Mouse (Mus musculus) brown adipose tissue, adult 24 weeks (tissue): ENCODE results near the gene Cdc34. TPM values are rescaled to one million over a fixed set of nuclear protein-coding genes. Genes with fewer than 3 reads are reported as not detected.

Experiments used
- H3K27ac ChIP-seq: fragments of 200-500 bp; replicated peaks from 2 replicates; pipeline ENCODE4 v1.5.1; 2012; ENCODE audit warnings: low read depth, mild to moderate bottlenecking, low read length
- H3K4me1 ChIP-seq: fragments of 200-500 bp; 2 replicates; pipeline ENCODE4 v1.6.1; 2012; ENCODE audit warnings: low read length, mixed read lengths; ENCODE audit not compliant: control insufficient read depth, insufficient read depth, insufficient read length
- H3K4me3 ChIP-seq: fragments of 200-500 bp; 2 replicates; pipeline ENCODE4 v1.5.1; 2012; ENCODE audit warnings: low read depth, mild to moderate bottlenecking, low read length, moderate library complexity; ENCODE audit not compliant: insufficient read depth
- polyA plus RNA-seq: library from polyadenylated mRNA; stranded (reverse); fragments of >200 nt; gene quantifications from 2 replicates; pipeline ENCODE4 v1.2.4, GENCODE M21; 2012; ENCODE audit not compliant: missing spikeins, insufficient read depth, insufficient read length

Gene Cdc34
- polyA plus RNA-seq = 181 and 274 TPM in 2 replicates

- Histone ChIP-seq H3K27ac (peak within 1 kb of the TSS; percentile 97), H3K4me1 (peaks cover 11% of the 10 kb centered on the region; the same call in 1 of the 2 replicates), H3K4me3 (peak within 1 kb of the TSS; percentile 94)
These were observed at the start of gene Cdc34 for GRCm38 (mm10) chr10:79681591-79682245. Gene Cdc34, plus strand, starts transcription at chr10:79682195.

GRCm38 (mm10) chr10:79633006-79633777 is 48.8 kb upstream of the Cdc34 start:
- Histone ChIP-seq H3K27ac (peak overlapping the region; percentile 58), H3K4me3 (no peak overlapping the region), H3K4me1 (no peaks in the 10 kb centered on the region)

GRCm38 (mm10) chr10:79636287-79636686 is 45.7 kb upstream of the Cdc34 start:
- no peak overlapping the region for H3K27ac ChIP-seq
- H3K4me1 ChIP-seq = no peaks in the 10 kb centered on the region
- H3K4me3 ChIP-seq = no peak overlapping the region

GRCm38 (mm10) chr10:79637128-79638110 is 44.6 kb upstream of the Cdc34 start, which contains the start of gene Shc2:
Gene Shc2, minus strand, starts transcription at chr10:79637918.
- peak within 1 kb of the TSS; percentile 60 for H3K4me3 ChIP-seq

GRCm38 (mm10) chr10:79638486-79639204 is 43.4 kb upstream of the Cdc34 start:
- Histone ChIP-seq H3K4me3 (0 out of 2 replicates have a peak overlapping the region, but pooled peaks have one; percentile 60), H3K4me1 (no peaks in the 10 kb centered on the region), H3K27ac (no peak overlapping the region)

More at GRCm38 (mm10) chr10:79637128-79638110, 44.6 kb upstream of the Cdc34 start, which contains the start of gene Shc2:
- Histone ChIP-seq H3K27ac (no peak within 1 kb of the TSS), H3K4me1 (no peaks in the 10 kb centered on the region)

GRCm38 (mm10) chr10:79645711-79646110 is 36.3 kb upstream of the Cdc34 start, which contains the start of gene Odf3l2:
Gene Odf3l2, minus strand, starts transcription at chr10:79645738.
- no peaks in the 10 kb centered on the region for H3K4me1 ChIP-seq
- no peak within 1 kb of the TSS for H3K27ac ChIP-seq
- H3K4me3 ChIP-seq = no peak within 1 kb of the TSS

GRCm38 (mm10) chr10:79649070-79649751 is 32.8 kb upstream of the Cdc34 start:
- no peak overlapping the region for H3K27ac ChIP-seq
- H3K4me1 ChIP-seq = no peaks in the 10 kb centered on the region
- no peak overlapping the region for H3K4me3 ChIP-seq

- Histone ChIP-seq H3K4me3 (no peak overlapping the region), H3K27ac (no peak overlapping the region), H3K4me1 (no peaks in the 10 kb centered on the region)
These were observed 29.2 kb upstream of the Cdc34 start for GRCm38 (mm10) chr10:79652789-79653188.

- Histone ChIP-seq H3K27ac (no peak overlapping the region), H3K4me1 (no peaks in the 10 kb centered on the region), H3K4me3 (no peak overlapping the region)
These were observed 27.0 kb upstream of the Cdc34 start for GRCm38 (mm10) chr10:79654946-79655395.

- Histone ChIP-seq H3K27ac (no peak overlapping the region), H3K4me3 (no peak overlapping the region), H3K4me1 (no peaks in the 10 kb centered on the region)
These were observed 23.2 kb upstream of the Cdc34 start for GRCm38 (mm10) chr10:79658829-79659228.

- Histone ChIP-seq H3K4me1 (no peaks in the 10 kb centered on the region), H3K4me3 (no peak overlapping the region)
These were observed 21.7 kb upstream of the Cdc34 start for GRCm38 (mm10) chr10:79660298-79660697.

GRCm38 (mm10) chr10:79661861-79662260 is 20.1 kb upstream of the Cdc34 start:
- Histone ChIP-seq H3K27ac (no peak overlapping the region), H3K4me3 (no peak overlapping the region), H3K4me1 (no peaks in the 10 kb centered on the region)

More at GRCm38 (mm10) chr10:79660298-79660697, 21.7 kb upstream of the Cdc34 start:
- H3K27ac ChIP-seq = no peak overlapping the region

- H3K4me3 ChIP-seq = no peak within 1 kb of the TSS
- H3K4me1 ChIP-seq = no peaks in the 10 kb centered on the region
- no peak within 1 kb of the TSS for H3K27ac ChIP-seq
These were observed 17.8 kb upstream of the Cdc34 start, which contains the start of gene Madcam1 for GRCm38 (mm10) chr10:79664131-79664665. Gene Madcam1, plus strand, starts transcription at chr10:79664559.
